Mouse (Mus musculus) embryonic fibroblast, embryonic 13.5 days (primary cell): ENCODE measurements around the gene Il1rapl1.

Experiments used
- CTCF ChIP-seq: IDR thresholded peaks from 2 replicates; pipeline ENCODE4 v1.5.1; 2011; ENCODE audit warnings: mild to moderate bottlenecking, control low read depth, low read length, moderate library complexity, borderline replicate concordance; ENCODE audit not compliant: insufficient read depth
- POLR2A ChIP-seq: IDR thresholded peaks from 2 replicates; pipeline ENCODE4 v1.6.1; 2011; ENCODE audit warnings: low read depth, mild to moderate bottlenecking, control low read depth, low read length, moderate library complexity

DNA sequence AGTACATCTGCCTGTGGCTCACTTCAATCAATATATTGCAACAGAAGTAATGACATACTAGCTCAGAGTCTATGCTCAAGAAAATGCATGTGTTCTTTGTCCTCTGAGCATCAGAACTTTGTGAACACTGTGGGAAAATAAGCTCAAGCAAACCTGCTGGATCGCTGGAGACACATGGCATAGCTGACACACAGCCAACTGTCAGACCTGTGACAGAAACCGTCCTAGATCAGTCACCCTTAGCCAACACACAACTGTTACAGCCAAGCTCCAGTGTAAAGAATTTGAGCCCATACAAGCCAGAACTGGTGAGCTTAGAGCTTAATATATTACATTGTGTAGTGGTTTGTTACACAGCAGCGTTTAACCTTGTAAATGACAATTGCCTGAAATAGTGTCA is 45.1 kb downstream of the Il1rapl1 start:
- no peak for TF ChIP-seq CTCF
- no peak for TF ChIP-seq POLR2A
